Mouse (Mus musculus): ENCODE data around the gene Dnajc15. TPM values are rescaled to one million over a fixed set of nuclear protein-coding genes. Genes with fewer than 3 reads are reported as not detected.

Gene Dnajc15
- polyA plus RNA-seq, 1 experiment from 2014 or later: 177 TPM

DNA sequence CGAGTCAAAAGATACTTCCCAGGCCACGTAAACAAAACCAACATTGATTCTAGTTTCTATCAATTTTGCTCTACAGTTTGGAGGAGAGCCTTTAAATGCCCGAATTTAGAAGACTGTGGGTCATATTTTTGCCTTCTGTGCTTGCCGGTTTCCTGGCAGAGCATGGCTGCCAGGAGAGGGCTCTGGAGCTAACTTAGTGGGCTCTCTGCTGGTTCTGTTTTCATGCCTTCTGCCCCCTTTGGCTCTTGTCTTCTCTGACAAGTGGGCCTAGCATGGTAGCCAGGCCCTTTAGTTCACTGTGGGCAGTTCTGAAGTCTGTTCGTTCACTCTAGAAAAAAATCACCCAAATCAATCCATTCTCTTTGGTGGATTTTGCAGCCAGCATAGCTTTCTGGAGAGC, 63.5 kb downstream of the Dnajc15 start:
- H3K4me2 ChIP-seq (ENCODE audit: low read length): no peak overlapping the region
- H3K4me1 ChIP-seq (replicated peaks; ENCODE audit: insufficient read depth, low read length): no peaks in the 10 kb centered on the region
- no peak for TF ChIP-seq CTCF (IDR thresholded peaks at IDR 0.05; ENCODE audit: low read depth)
- no peak for ATAC-seq (replicated peaks; ENCODE audit: low FRiP score, low read depth)
- no peaks in the 10 kb centered on the region for H3K36me3 ChIP-seq (ENCODE audit: insufficient read depth, low read length)
- H3K27ac ChIP-seq: no peak overlapping the region
- no peaks in the 10 kb centered on the region for H3K27me3 ChIP-seq (ENCODE audit: insufficient read depth, low read length)
- H3K9ac ChIP-seq (ENCODE audit: low read depth, low read length): no peak overlapping the region
- no peak for DNase-seq (ENCODE audit: low spot score)
- no peaks in the 10 kb centered on the region for H3K9me3 ChIP-seq (replicated peaks; ENCODE audit: low read length)
- 81% methylated on average over 5 of the region's 5 CpGs for WGBS
- H3K4me3 ChIP-seq (replicated peaks; ENCODE audit: low read depth, low read length): no peak overlapping the region

GRCm38 (mm10) chr14:77807836-77808235, 67.1 kb downstream of the Dnajc15 start:
- TF ChIP-seq CTCF (IDR thresholded peaks at IDR 0.05; ENCODE audit: low read depth): no peak
- no peaks in the 10 kb centered on the region for H3K36me3 ChIP-seq (ENCODE audit: insufficient read depth, low read length)

DNA sequence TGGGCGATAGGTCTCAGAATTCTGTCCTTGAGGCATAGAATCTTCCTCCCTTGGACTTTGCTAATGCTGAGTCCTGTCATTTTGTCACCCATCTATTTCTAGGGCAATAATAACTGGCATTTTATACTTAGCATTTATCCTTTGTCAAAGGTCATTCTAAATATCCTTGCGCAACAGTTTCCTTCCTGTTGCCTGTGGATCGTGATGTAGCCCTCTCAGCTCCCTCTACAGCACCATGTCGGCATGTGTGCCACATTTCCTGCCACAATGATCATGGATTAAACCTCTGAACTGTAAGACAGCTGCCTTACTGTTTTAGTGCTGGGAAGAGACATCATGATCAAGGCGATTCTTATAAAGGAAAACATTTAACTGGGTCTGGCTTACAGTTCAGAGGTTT, 68.6 kb downstream of the Dnajc15 start:
- no peaks in the 10 kb centered on the region for H3K27me3 ChIP-seq (ENCODE audit: insufficient read depth, low read length)
- H3K9me3 ChIP-seq (replicated peaks; ENCODE audit: low read length): no peaks in the 10 kb centered on the region

More at GRCm38 (mm10) chr14:77807836-77808235, 67.1 kb downstream of the Dnajc15 start:
- WGBS: 65% methylated on average over 4 of the region's 4 CpGs
- Histone ChIP-seq H3K9me3 (replicated peaks; ENCODE audit: low read length) (no peaks in the 10 kb centered on the region), H3K9ac (ENCODE audit: low read depth, low read length) (no peak overlapping the region), H3K4me3 (replicated peaks; ENCODE audit: low read depth, low read length) (no peak overlapping the region), H3K4me2 (ENCODE audit: low read length) (no peak overlapping the region), H3K27me3 (ENCODE audit: insufficient read depth, low read length) (no peaks in the 10 kb centered on the region), H3K4me1 (replicated peaks; ENCODE audit: insufficient read depth, low read length) (no peaks in the 10 kb centered on the region), H3K27ac (no peak overlapping the region)
- DNase-seq (ENCODE audit: low spot score): no peak
- ATAC-seq (replicated peaks; ENCODE audit: low FRiP score, low read depth): no peak

GRCm38 (mm10) chr14:77802268-77802630, 72.7 kb downstream of the Dnajc15 start:
- peak; percentile 25 for DNase-seq (ENCODE audit: low spot score)

More for the DNA sequence above, 68.6 kb downstream of the Dnajc15 start:
- Histone ChIP-seq H3K27ac (no peak overlapping the region), H3K36me3 (ENCODE audit: insufficient read depth, low read length) (no peaks in the 10 kb centered on the region), H3K4me2 (ENCODE audit: low read length) (no peak overlapping the region), H3K9ac (ENCODE audit: low read depth, low read length) (no peak overlapping the region), H3K4me1 (replicated peaks; ENCODE audit: insufficient read depth, low read length) (no peaks in the 10 kb centered on the region), H3K4me3 (replicated peaks; ENCODE audit: low read depth, low read length) (no peak overlapping the region)
- DNase-seq (ENCODE audit: low spot score) (no peak), ATAC-seq (replicated peaks; ENCODE audit: low FRiP score, low read depth) (no peak)
- no peak for TF ChIP-seq CTCF (IDR thresholded peaks at IDR 0.05; ENCODE audit: low read depth)
- 83% methylated on average over 5 of the region's 5 CpGs for WGBS

DNA sequence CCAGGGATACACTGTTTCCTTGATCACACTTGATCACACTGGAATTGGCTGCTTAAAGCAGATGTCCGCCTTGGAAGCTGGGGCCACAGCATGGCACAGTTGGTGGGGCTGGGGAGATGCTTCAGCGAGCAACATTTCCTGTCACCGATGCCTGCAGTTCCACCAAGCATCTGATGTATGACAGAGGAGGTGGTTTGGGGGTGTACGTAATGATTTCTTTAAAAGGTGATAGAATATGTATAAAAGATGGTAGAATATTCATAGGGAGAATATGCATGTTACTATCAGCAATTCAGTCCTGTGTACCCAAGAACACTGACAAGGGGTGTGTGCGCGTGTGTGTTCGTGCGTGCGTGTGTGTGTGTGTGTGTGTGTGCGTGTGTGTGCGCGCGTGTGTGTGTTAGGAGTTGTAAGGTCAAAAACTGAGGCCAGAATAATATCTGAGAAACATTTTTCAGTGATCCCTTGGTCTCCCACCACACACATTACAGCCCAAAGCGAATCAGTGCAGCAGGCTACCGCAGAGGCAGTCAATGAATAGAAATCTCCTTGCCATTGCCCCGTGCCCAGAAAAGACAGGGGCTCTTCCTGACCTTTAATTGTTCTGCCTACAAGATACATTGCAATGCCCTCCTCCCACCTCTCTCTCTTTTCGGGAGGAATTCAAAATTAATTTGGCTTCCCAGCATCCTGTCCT, 73.2 kb downstream of the Dnajc15 start:
- no peak for TF ChIP-seq CTCF (IDR thresholded peaks at IDR 0.05; ENCODE audit: low read depth)
- no peaks in the 10 kb centered on the region for H3K36me3 ChIP-seq (ENCODE audit: insufficient read depth, low read length)
- H3K27me3 ChIP-seq (ENCODE audit: insufficient read depth, low read length): no peaks in the 10 kb centered on the region
- 74% methylated on average over 17 of the region's 17 CpGs for WGBS
- H3K4me1 ChIP-seq (replicated peaks; ENCODE audit: insufficient read depth, low read length): no peaks in the 10 kb centered on the region
- no peak for ATAC-seq (replicated peaks; ENCODE audit: low FRiP score, low read depth)
- DNase-seq (ENCODE audit: low spot score): no peak
- H3K9ac ChIP-seq (ENCODE audit: low read depth, low read length): no peak overlapping the region
- no peak overlapping the region for H3K4me3 ChIP-seq (replicated peaks; ENCODE audit: low read depth, low read length)
- H3K27ac ChIP-seq: no peak overlapping the region
- no peak overlapping the region for H3K4me2 ChIP-seq (ENCODE audit: low read length)
- H3K9me3 ChIP-seq (replicated peaks; ENCODE audit: low read length): no peaks in the 10 kb centered on the region

More at GRCm38 (mm10) chr14:77802268-77802630, 72.7 kb downstream of the Dnajc15 start:
- Histone ChIP-seq H3K4me3 (replicated peaks; ENCODE audit: low read depth, low read length) (no peak overlapping the region), H3K27me3 (ENCODE audit: insufficient read depth, low read length) (no peaks in the 10 kb centered on the region), H3K4me1 (replicated peaks; ENCODE audit: insufficient read depth, low read length) (no peaks in the 10 kb centered on the region), H3K4me2 (ENCODE audit: low read length) (no peak overlapping the region), H3K27ac (no peak overlapping the region), H3K36me3 (ENCODE audit: insufficient read depth, low read length) (no peaks in the 10 kb centered on the region), H3K9me3 (replicated peaks; ENCODE audit: low read length) (no peaks in the 10 kb centered on the region), H3K9ac (ENCODE audit: low read depth, low read length) (no peak overlapping the region)
- no peak for TF ChIP-seq CTCF (IDR thresholded peaks at IDR 0.05; ENCODE audit: low read depth)
- ATAC-seq (replicated peaks; ENCODE audit: low FRiP score, low read depth): no peak
- 70% methylated on average over 5 of the region's 5 CpGs for WGBS

- Histone ChIP-seq H3K27me3 (ENCODE audit: insufficient read depth, low read length) (no peaks in the 10 kb centered on the region), H3K4me2 (ENCODE audit: low read length) (no peak overlapping the region), H3K27ac (no peak overlapping the region), H3K36me3 (ENCODE audit: insufficient read depth, low read length) (no peaks in the 10 kb centered on the region), H3K9me3 (replicated peaks; ENCODE audit: low read length) (no peaks in the 10 kb centered on the region), H3K4me3 (replicated peaks; ENCODE audit: low read depth, low read length) (no peak overlapping the region), H3K4me1 (replicated peaks; ENCODE audit: insufficient read depth, low read length) (no peaks in the 10 kb centered on the region), H3K9ac (ENCODE audit: low read depth, low read length) (no peak overlapping the region)
- ATAC-seq (replicated peaks; ENCODE audit: low FRiP score, low read depth) (no peak), DNase-seq (ENCODE audit: low spot score) (no peak)
- TF ChIP-seq CTCF (IDR thresholded peaks at IDR 0.05; ENCODE audit: low read depth): no peak
- WGBS: 90% methylated on average over 4 of the region's 4 CpGs
These were observed 78.4 kb downstream of the Dnajc15 start for GRCm38 (mm10) chr14:77796506-77796905.

GRCm38 (mm10) chr14:77795240-77795639, 79.7 kb downstream of the Dnajc15 start:
- DNase-seq (ENCODE audit: low spot score): no peak
- WGBS: 83% methylated on average over 5 of the region's 5 CpGs

More at GRCm38 (mm10) chr14:77795240-77795639, 79.7 kb downstream of the Dnajc15 start:
- no peaks in the 10 kb centered on the region for H3K9me3 ChIP-seq (replicated peaks; ENCODE audit: low read length)
- no peaks in the 10 kb centered on the region for H3K27me3 ChIP-seq (ENCODE audit: insufficient read depth, low read length)
- H3K4me2 ChIP-seq (ENCODE audit: low read length): no peak overlapping the region
- no peak for ATAC-seq (replicated peaks; ENCODE audit: low FRiP score, low read depth)
- H3K27ac ChIP-seq: no peak overlapping the region
- H3K4me1 ChIP-seq (replicated peaks; ENCODE audit: insufficient read depth, low read length): no peaks in the 10 kb centered on the region
- H3K9ac ChIP-seq (ENCODE audit: low read depth, low read length): no peak overlapping the region
- H3K4me3 ChIP-seq (replicated peaks; ENCODE audit: low read depth, low read length): no peak overlapping the region
- H3K36me3 ChIP-seq (ENCODE audit: insufficient read depth, low read length): no peaks in the 10 kb centered on the region
- TF ChIP-seq CTCF (IDR thresholded peaks at IDR 0.05; ENCODE audit: low read depth): no peak
